Mouse (Mus musculus): Measurements from ENCODE around the gene Sh3gl2.

DNA sequence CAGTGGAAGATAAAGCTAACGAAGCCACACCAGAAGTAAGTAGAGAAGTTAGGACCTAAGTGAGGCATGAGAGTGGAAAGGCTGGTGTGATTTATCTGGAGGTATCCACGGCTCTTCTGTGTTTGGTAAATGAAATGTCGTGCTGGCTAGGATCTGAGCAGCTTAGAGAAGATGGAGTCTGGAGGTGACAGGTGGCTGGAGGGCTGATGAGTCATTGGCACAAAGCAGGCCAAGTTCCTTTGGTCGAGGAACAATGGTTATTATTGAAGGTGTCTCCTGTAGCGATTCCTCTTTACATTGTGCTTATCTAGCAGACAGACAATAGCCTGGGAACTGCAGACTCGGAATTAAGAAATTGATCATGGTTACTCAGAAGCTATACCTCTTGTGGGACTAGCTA is 135.8 kb downstream of the Sh3gl2 start:
- TF ChIP-seq CTCF (IDR thresholded peaks at IDR 0.05; ENCODE audit: extremely low read depth, insufficient read depth, low read length) (no peak), POLR2A (IDR thresholded peaks at IDR 0.05; ENCODE audit: extremely low read depth, insufficient read depth, low read length) (no peak)
